Mouse (Mus musculus) heart, embryonic 16.5 days (tissue): ENCODE measurements around the gene Mapk8ip1. TPM values are rescaled to one million over a fixed set of nuclear protein-coding genes. Genes with fewer than 3 reads are reported as not detected.
"Not testable (repeated sequence)": the region's sequence is repeated elsewhere in the genome, so short reads cannot be mapped to it uniquely, and the experiment has no call there.

Source experiments
- ATAC-seq: fragments of 200-750 bp; cut with Nextera tagmentation; replicated peaks from 2 replicates; pipeline ENCODE4 v1.8.0; 2017; ENCODE audit warnings: moderate number of reproducible peaks; ENCODE audit not compliant: insufficient read depth, low FRiP score; ENCODE audit errors: extremely low read depth
- H3K27ac ChIP-seq: fragments of 300-500 bp; sonication (generic); 2 replicates; pipeline ENCODE4 v1.5.1; 2014; ENCODE audit warnings: mild to moderate bottlenecking, low read length, control low read depth, moderate library complexity
- H3K27me3 ChIP-seq: fragments of 300-500 bp; sonication (generic); 2 replicates; pipeline ENCODE4 v1.6.1; 2014; ENCODE audit warnings: low read length, mixed read lengths; ENCODE audit not compliant: control insufficient read depth, insufficient read depth
- H3K36me3 ChIP-seq: fragments of 300-500 bp; sonication (generic); 2 replicates; pipeline ENCODE4 v1.6.1; 2014; ENCODE audit not compliant: control insufficient read depth, insufficient read depth
- H3K4me1 ChIP-seq: fragments of 300-500 bp; sonication (generic); 2 replicates; pipeline ENCODE4 v1.6.1; 2014; ENCODE audit warnings: low read length, mixed read lengths; ENCODE audit not compliant: control insufficient read depth, insufficient read depth
- H3K4me2 ChIP-seq: fragments of 300-500 bp; sonication (generic); 2 replicates; pipeline ENCODE4 v1.6.1; 2014; ENCODE audit warnings: low read depth, mild to moderate bottlenecking, control low read depth, low read length
- H3K4me3 ChIP-seq: fragments of 300-500 bp; sonication (generic); 2 replicates; pipeline ENCODE4 v1.5.1; 2014; ENCODE audit warnings: mild to moderate bottlenecking, control low read depth, low read length
- H3K9ac ChIP-seq: fragments of 300-500 bp; sonication (generic); 2 replicates; pipeline ENCODE4 v1.6.1; 2014; ENCODE audit warnings: low read length, control low read depth
- H3K9me3 ChIP-seq: fragments of 300-500 bp; sonication (generic); replicated peaks from 2 replicates; pipeline ENCODE4 v1.6.1; 2016; ENCODE audit warnings: low read length; ENCODE audit not compliant: control insufficient read depth
- WGBS: fragments of 180-500 bp; shearing (Covaris S2); extraction: QIAGEN DNeasy Blood & Tissue Kit; methylation state at CpG from one replicate; pipeline ENCODE4 v1.1.7; 2014; 5-methylcytosine and 5-hydroxymethylcytosine counted together
- polyA plus RNA-seq: library from polyadenylated mRNA; unstranded; fragments of >200 nt; fragmentation: Nextera tagmentation; extraction: Ambion mirVana; gene quantifications from 2 replicates; pipeline ENCODE4 v1.2.1, GENCODE M21; 2015

The Mapk8ip1 gene
- polyA plus RNA-seq, 1 experiment from 2014 or later: 5.7 TPM

DNA sequence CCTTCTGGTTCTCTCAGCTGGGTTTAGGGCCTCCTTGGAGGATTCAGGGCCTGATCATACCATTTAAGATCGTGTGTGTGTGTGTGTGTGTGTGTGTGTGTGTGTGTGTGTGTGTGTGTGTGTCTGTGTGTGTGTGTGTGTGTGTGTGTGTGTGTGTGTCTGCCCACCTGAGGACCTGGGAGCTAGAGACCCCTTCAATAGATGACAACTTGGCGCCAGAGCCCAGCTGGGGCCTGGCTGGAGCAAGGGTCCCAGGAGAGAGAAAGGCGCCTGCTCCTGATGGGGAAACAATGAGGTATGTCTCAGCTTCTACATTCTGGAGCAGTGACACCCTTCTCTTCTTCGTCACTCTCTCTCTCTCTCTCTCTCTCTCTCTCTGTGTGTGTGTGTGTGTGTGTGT, 1.2 kb downstream of the Mapk8ip1 start:
- H3K9me3 ChIP-seq: not testable (repeated sequence)

DNA sequence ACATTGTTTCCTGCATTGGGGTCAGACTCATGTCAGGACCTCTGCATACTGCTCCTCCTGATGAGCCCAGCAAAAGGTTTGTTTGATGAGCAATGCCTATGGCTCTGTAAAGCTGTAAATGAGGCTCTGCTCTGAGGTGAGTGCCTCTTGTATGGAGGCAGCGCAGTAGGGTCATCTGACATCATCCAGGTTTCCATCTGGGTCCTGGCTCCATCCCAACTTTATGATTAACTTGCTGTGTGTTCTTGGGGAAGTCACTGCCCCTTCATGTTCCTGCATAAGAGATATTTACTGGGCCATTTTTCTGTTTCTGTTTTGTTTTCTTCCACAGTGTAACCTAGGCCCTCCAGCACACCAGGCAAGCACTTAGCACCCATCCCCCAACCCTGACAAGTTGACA, 3.6 kb downstream of the Mapk8ip1 start:
- H3K4me1 ChIP-seq: peaks cover 2% of the 10 kb centered on the region; the same call in 1 of the 2 replicates
- no peak for ATAC-seq
- no peak overlapping the region for H3K9ac ChIP-seq
- H3K36me3 ChIP-seq: no peaks in the 10 kb centered on the region
- H3K27me3 ChIP-seq: peaks cover 15% of the 10 kb centered on the region
- no peaks in the 10 kb centered on the region for H3K9me3 ChIP-seq
- 36% methylated on average over 1 of the region's 1 CpGs for WGBS
- no peak overlapping the region for H3K4me2 ChIP-seq
- H3K27ac ChIP-seq: no peak overlapping the region
- no peak overlapping the region for H3K4me3 ChIP-seq

More for the DNA sequence above, 1.2 kb downstream of the Mapk8ip1 start:
- H3K4me3 ChIP-seq, H3K4me2 ChIP-seq, H3K27ac ChIP-seq, H3K36me3 ChIP-seq, H3K27me3 ChIP-seq, H3K4me1 ChIP-seq, H3K9ac ChIP-seq, ATAC-seq: not testable (repeated sequence)
- WGBS: 76% methylated on average over 4 of the region's 4 CpGs

DNA sequence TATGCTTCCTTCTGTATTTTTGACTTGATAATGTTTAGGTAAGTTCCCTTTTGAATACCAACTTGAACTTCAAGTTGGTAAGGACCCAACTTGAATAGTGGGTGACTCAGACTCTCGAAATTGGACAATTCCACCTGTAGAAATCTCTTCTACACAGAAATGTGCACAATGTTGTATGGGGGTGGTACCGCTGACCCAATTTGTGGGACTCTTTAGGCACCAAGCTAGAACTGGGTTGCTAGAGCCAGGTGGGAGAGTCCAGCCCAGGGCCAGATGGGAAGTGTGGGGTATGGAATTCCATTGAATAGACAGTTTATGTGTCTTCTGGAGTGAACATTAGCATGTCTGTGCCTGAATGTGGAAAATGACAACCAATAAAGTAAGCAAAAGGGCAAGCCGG, 5.5 kb downstream of the Mapk8ip1 start:
- Histone ChIP-seq H3K4me1 (peaks cover 7% of the 10 kb centered on the region; the same call in 1 of the 2 replicates), H3K4me3 (no peak overlapping the region), H3K9me3 (no peaks in the 10 kb centered on the region), H3K9ac (no peak overlapping the region), H3K27ac (no peak overlapping the region), H3K4me2 (no peak overlapping the region), H3K36me3 (no peaks in the 10 kb centered on the region), H3K27me3 (peaks cover 17% of the 10 kb centered on the region)
- ATAC-seq: no peak
- 78% methylated on average over 3 of the region's 3 CpGs for WGBS

GRCm38 (mm10) chr2:92392318-92393264, 8.5 kb downstream of the Mapk8ip1 start:
- Histone ChIP-seq H3K9ac (peak overlapping the region; percentile 28; the same call in 1 of the 2 replicates), H3K4me2 (peak overlapping the region; percentile 48), H3K4me1 (peaks cover 23% of the 10 kb centered on the region), H3K36me3 (no peaks in the 10 kb centered on the region), H3K27me3 (peaks cover 18% of the 10 kb centered on the region), H3K9me3 (no peaks in the 10 kb centered on the region), H3K27ac (no peak overlapping the region), H3K4me3 (peak overlapping the region; percentile 29)
- 6% methylated on average over 26 of the region's 26 CpGs for WGBS
- ATAC-seq: no peak

- Histone ChIP-seq H3K27me3 (peaks cover 19% of the 10 kb centered on the region), H3K27ac (no peak overlapping the region), H3K4me2 (peak overlapping the region; percentile 48), H3K36me3 (no peaks in the 10 kb centered on the region), H3K4me1 (peaks cover 23% of the 10 kb centered on the region), H3K9me3 (no peaks in the 10 kb centered on the region), H3K9ac (peak overlapping the region; percentile 28; the same call in 1 of the 2 replicates), H3K4me3 (peak overlapping the region; percentile 29)
- 31% methylated on average over 11 of the region's 11 CpGs for WGBS
- ATAC-seq: no peak
Measured at GRCm38 (mm10) chr2:92391703-92392317, 9.3 kb downstream of the Mapk8ip1 start.

DNA sequence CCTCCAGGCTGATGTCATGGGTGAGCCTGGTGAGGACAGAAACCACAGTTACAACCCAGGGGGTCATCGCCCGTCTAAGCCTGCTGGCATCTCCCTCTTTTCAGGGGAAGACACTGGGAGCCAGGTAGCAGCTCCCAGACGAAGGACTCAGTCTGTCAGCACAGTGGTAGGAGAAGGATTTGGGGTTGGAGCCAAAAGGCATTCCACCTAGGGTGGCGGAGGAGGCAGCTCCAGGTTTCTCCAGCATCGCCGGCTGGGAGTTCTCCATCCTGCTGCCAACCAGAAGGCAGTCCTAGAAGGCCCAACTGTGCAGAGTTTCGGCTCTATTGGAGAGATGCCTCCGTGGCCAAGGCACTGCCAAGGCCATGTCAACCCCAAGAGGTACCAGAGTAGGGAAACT, 9.9 kb downstream of the Mapk8ip1 start:
- H3K27me3 ChIP-seq: peaks cover 19% of the 10 kb centered on the region
- H3K4me2 ChIP-seq: no peak overlapping the region
- no peak overlapping the region for H3K4me3 ChIP-seq
- no peak overlapping the region for H3K27ac ChIP-seq
- ATAC-seq: no peak
- no peaks in the 10 kb centered on the region for H3K9me3 ChIP-seq
- whole genome bisulfite sequencing: 73% methylated on average over 8 of the region's 8 CpGs
- H3K9ac ChIP-seq: no peak overlapping the region
- no peaks in the 10 kb centered on the region for H3K36me3 ChIP-seq
- H3K4me1 ChIP-seq: peaks cover 23% of the 10 kb centered on the region

GRCm38 (mm10) chr2:92390206-92390930, 10.7 kb downstream of the Mapk8ip1 start:
- no peaks in the 10 kb centered on the region for H3K9me3 ChIP-seq
- no peak overlapping the region for H3K4me2 ChIP-seq

GRCm38 (mm10) chr2:92389645-92390044, 11.4 kb downstream of the Mapk8ip1 start:
- 0 out of 2 replicates have a peak, but pooled peaks have one; percentile 1 for ATAC-seq
- Histone ChIP-seq H3K4me3 (peak overlapping the region; percentile 65), H3K27me3 (peaks cover 19% of the 10 kb centered on the region), H3K27ac (no peak overlapping the region), H3K4me2 (peak overlapping the region; percentile 83), H3K9me3 (no peaks in the 10 kb centered on the region), H3K36me3 (no peaks in the 10 kb centered on the region), H3K9ac (no peak overlapping the region; the same call in none of the 2 replicates), H3K4me1 (peaks cover 23% of the 10 kb centered on the region)
- WGBS: 10% methylated on average over 10 of the region's 10 CpGs

More at GRCm38 (mm10) chr2:92390206-92390930, 10.7 kb downstream of the Mapk8ip1 start:
- peaks cover 23% of the 10 kb centered on the region for H3K4me1 ChIP-seq
- ATAC-seq: no peak
- H3K36me3 ChIP-seq: no peaks in the 10 kb centered on the region
- H3K9ac ChIP-seq: no peak overlapping the region
- no peak overlapping the region for H3K27ac ChIP-seq
- WGBS: 65% methylated on average over 6 of the region's 6 CpGs
- peaks cover 19% of the 10 kb centered on the region for H3K27me3 ChIP-seq
- H3K4me3 ChIP-seq: no peak overlapping the region
